Mouse (Mus musculus): ENCODE measurements around the gene Gm19345.

Gm19345 gene

DNA sequence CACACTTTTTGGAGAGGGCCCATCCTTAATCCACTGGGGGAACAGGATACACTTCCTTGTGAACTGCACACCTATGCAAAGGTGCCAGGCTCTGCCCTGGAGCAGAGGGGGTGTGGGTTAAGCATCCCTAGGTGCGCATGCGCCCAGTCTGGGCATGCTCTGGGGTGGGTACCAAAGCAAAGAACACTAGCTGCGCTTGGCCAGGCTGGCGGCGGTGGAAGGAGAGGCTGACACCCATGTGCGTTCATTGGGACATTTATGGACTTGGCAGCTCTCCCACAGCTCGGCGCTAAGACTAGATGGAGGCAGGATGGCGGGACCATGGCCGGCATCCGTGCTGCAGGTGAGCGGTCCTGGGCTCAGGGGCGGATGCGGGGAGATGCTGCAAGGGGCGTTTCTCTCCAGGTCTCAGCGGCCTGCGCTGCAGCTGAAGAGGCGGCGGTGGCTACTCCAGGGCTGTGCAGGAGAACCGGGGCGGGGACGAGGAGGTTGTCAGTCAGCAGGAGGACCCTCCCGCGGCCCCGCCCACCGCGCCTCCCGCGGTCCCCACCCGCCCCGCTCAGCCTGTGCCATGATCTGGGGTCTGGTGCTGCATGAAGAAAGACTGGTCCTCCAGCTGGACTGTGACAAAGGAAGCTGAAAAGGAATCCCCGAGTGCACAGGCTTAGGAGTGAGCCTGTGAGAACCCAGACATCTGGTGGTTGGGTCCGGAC is at the start of gene Gm19345:
Gene Gm19345, plus strand, starts transcription at position 146 of the 713 bp plus-strand sequence.
- CTCF ChIA-PET, result interaction anchor here (0.6 to 1.0 kb wide), 2 partner anchors 48 to 51 kb away, joined by 6 read pairs; no protein-coding TSS in a partner anchor

DNA sequence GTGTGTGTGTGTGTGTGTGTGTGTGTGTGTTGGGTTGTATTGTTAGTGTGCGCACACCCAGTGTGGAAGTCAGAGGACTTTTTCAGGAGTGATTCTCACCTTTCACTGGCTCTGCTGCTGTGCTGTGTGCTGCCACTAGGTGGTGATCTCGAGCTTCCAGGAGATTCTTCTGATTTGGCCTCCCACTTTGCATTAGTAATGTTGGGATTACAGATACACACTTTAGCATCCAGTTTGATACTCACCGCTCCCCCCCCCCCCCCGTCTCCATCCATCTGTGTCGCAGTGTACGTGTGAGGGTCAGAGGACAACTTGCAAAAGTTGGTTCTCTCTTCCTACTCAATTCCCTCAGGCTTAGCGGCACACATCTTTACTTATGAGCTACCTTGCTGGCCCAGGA is 48.8 kb upstream of the Gm19345 start:
- CTCF ChIA-PET, result interaction anchor here (0.6 to 4.2 kb wide), 10 partner anchors 11 to 85 kb away, joined by 3 to 41 read pairs (median 7); no protein-coding TSS in a partner anchor

DNA sequence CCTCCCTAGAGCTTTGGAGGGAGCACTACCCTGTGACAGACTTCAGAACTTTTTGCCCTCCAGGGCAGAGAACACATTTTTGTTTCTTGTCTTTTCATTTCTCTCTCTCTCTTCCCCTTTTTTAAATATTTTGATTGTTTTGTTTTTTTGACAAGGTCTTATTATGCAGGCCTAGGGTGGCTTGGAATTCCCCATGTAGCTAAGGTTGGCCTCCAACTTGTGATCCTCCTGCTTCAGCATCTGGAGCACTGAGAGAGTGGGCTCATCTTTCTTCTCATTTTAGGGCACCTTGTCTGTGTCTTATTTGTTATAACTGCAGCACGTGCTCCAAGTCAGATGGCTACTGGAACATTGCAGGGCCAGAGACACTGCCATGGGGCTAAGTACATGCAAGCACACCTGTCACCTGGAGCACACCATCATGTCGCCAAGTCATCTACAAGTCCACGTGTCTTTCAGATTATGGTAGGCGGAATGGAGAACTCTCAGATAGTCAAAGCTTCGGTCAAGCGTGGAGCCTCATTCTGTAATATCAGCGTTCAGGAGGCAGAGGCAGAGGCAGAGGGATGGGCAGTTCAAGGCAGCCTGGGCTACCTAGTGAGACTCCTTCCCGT is 45.3 kb upstream of the Gm19345 start:
- CTCF ChIA-PET, result interaction anchor here (0.5 to 1.2 kb wide), 4 partner anchors 11 to 106 kb away, joined by 3 to 7 read pairs (median 3); no protein-coding TSS in a partner anchor

DNA sequence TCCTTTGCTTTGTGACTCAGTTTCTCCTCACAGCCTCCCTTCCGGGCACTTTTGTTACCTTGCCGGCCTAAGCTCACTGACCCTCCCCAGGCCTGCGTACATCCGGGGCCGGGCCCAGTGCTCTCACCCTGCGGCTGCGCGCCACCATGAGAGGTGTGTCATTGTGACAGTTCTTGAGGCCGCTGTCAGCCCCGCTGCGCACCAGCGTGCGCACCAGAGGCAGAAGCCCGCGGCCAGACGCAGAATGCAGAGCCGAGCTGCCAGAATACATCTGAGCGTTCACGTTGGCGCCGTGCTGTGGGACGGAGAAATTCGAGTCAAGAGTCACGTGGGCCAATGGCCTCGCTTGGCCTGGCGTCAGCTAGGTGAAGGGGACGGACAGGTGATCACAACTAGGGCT is 42.4 kb upstream of the Gm19345 start:
- CTCF ChIA-PET, result no interaction called here

DNA sequence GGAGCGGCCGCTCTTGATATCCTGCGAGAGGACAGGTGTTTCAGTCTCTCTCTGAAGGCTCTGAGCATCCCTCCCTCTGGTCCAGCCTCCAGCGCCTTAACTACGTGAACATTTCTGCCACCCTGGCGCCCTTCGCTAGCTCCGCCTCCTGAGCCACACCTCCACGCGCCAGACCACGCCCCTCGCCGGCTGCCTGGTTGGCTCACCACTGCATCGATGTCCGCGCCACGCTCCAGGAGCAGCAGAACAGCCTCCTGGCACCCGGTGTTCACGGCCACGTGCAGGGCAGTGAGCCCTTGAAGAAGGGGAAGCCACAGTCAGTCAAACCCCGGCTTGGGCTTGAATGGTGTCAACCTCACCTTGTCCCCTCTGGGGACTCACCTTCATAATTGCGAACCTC is 40.7 kb upstream of the Gm19345 start:
- CTCF ChIA-PET, result interaction anchor here (1.4 kb wide), 1 partner anchor 9 kb away, joined by 4 read pairs; no protein-coding TSS in a partner anchor

DNA sequence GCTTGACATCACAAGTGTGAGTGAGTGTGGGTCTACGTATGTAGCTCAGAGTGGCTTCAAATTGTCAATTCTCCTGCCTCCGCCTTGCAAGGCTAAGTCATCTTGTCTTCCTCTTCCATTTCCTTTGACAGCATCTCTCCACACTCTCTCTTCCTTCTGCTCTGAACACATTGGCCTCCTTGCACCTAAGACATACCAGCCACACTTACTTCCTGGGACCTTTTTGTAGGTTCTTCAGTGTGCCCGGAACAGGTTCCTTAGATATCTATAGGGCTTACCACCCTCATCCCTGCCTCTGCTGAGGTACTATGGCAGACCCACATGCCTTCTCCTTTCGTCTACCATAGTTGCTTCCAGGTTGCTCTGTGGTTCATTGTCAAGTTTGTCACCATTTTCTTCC is 38.6 kb upstream of the Gm19345 start:
- CTCF ChIA-PET, result interaction anchor here (0.5 to 2.6 kb wide), 2 partner anchors 9 to 414 kb away, joined by 3 to 6 read pairs; no protein-coding TSS in a partner anchor

DNA sequence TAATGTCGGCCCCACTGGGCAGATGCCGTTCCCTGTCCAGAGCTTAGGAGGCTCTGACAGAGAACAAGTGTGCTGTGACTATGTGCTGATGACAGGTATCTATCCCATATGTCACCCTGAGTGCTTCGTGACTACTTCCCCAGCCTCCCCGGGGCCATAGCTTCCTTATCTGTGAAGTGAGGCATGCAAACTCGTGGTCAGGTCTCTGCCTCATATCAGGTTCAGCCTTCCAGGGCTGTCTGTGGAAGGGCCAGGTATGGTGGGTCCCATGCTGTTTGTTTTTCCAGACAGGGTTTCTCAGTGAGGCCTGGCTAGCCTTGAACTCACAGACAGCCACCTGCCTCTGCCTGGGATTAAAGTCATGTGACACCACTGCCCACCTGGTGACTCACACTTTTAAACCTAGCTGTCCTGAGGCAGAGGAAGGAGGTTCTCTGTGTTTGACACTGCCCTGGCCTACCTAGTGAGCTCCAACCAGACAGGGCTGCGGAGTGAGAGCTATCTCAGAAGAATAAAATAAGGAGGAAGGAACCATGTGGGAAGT is 38.2 kb upstream of the Gm19345 start:
- CTCF ChIA-PET, result interaction anchor here (2.6 kb wide), 1 partner anchor 10 kb away, joined by 6 read pairs; no protein-coding TSS in a partner anchor

DNA sequence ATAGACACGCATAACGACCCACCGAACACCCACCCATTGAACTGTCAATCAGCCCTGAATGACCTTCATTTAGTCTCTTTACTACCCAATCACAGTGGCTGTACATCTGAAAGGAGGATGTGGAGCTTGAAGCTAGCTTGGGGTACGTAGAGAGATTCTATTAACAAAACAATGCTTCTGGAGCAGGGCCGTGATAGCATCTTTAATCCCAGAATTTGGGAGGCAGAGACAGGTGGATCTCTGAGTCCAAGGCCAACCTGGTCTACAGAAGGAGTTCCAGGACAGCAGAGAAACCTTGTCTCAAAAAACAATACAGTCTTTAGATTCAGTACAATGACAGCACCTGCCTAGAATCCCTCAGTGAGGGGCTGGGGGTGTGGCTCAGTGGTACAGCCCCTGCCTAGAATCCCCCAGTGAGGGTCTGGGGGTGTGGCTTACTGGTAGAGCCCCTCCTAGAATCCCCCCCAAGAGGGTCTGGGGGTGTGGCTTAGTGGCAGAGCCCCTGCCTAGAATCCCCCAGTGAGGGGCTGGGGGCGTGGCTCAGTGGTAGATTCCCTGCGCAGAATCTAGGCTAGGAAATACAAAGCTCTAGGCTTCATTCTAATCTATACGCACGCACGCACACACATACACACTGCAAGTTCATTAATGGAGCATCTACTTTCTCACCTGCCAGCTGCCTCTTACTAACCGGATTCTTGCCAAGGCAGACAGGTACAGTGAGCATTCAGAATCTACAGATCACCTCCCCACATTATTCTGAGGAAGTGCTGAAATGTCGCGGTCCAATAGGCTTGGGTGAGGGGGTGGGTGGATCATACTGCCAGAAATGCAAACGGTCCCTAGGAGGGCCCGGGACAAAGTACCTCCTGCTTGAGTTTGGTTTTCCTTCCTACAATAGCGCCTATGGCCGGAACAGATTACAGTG is 36.2 kb upstream of the Gm19345 start:
- CTCF ChIA-PET, result interaction anchor here (2.6 kb wide), 1 partner anchor 12 kb away, joined by 6 read pairs; no protein-coding TSS in a partner anchor

DNA sequence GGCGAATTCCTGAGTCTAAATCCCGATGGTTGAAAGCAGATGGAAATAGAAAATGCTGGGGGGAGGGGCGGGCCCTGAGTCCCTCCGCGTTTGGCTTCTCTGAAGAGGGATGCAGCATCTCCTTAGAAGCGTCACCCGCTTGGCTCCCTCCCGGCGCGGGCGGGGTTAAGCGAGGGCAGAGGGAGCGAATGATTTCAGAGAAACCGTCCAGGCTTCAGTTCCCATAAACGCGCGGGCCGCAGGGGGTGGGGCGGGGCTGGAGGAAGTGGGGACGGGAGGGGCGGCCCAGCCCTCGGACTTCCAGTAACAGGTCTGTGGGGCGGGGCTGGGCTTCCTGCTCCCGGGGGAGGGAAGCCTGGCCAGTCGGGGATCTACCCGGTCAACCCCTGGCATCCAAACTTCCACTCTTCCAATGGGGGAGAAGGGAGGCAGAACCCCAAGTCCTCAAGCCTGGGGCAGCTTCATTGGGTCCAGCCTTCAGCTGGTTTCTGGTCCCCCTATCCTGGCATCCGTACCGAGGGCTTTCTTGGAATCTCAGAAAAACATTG is 35.5 kb upstream of the Gm19345 start:
- CTCF ChIA-PET, result no interaction called here

DNA sequence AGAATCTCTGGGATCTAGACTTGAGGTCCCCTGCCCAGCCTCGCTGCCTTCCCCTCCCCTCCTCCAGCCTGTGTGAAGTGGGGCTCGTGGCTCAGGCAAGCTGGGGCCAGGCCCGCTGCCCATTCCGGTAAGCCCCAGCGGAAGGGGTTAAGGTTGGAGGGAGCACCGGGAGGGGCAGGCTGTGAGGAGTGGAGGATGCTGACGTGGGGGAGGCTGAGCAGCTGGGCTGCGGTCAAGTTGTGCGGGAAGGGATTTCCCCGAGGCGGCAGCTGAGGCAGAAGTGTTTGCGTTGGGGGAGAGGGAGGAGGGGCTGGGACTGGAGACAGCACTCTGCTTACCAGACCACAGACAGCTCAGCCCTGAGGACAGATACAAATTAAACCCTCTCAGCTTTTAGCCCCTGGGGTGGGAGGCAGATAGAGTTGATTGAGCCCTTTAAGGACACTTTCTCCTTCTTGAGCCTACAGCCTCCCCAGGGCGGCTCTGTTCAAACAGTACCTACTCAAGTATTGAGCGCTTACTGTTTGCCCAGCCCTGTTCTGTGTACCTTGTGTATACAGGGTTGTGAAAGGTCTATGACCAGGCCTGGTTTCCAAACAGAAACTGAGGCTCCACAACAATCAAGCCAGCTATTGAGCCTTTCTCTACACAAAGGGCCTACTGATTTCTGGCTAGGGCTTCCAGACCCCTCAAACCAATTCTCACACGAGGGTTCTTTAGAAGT is 34.3 kb upstream of the Gm19345 start:
- CTCF ChIA-PET, result interaction anchor here (0.7 to 1.4 kb wide), 3 partner anchors 10 to 21 kb away, joined by 3 to 5 read pairs (median 4); partner anchors contain the start of gene Cblc

DNA sequence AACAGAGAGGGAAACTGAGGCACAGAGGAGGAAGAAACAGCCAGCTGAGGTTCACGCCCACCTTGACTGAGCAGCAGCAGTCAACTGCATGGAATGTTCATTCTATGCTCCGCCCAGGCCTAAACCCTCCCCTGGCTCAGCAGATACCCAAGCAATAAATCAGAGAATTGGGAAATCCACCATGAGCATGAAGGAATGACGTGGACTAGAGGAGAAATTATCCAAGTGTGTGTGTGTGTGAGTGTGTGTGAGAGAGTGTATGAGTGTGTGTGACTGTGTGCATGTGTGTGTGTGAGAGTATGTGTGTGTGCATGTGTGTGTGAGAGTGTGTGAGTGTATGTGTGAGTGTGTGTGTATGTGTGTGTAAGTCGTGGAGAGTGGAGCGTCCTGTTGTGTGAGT is 33.4 kb upstream of the Gm19345 start:
- CTCF ChIA-PET, result interaction anchor here (0.5 to 1.4 kb wide), 4 partner anchors 15 to 361 kb away, joined by 3 to 5 read pairs (median 4); partner anchors contain the start of gene Cblc

DNA sequence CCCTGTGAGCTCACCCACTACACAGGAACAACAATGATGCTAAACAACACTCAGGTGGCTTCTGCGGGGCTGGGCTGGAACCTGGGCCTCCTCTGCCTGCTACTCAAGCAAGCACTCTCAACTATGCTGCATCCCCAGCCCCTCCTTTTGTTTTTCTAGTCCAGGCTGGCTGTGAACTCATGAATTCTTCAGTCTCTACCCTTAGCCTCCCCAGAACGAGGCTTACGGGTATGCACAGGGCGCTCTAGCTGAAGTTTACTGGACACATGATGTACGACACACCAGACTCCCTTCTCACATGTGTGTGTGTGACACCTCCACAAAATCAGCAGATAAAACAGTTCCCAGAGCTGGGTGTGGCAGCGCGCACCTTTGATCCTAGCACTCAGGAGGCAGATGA is 32.9 kb upstream of the Gm19345 start:
- CTCF ChIA-PET, result interaction anchor here (1.1 to 1.9 kb wide), 3 partner anchors 16 to 31 kb away, joined by 4 to 5 read pairs (median 4); no protein-coding TSS in a partner anchor

DNA sequence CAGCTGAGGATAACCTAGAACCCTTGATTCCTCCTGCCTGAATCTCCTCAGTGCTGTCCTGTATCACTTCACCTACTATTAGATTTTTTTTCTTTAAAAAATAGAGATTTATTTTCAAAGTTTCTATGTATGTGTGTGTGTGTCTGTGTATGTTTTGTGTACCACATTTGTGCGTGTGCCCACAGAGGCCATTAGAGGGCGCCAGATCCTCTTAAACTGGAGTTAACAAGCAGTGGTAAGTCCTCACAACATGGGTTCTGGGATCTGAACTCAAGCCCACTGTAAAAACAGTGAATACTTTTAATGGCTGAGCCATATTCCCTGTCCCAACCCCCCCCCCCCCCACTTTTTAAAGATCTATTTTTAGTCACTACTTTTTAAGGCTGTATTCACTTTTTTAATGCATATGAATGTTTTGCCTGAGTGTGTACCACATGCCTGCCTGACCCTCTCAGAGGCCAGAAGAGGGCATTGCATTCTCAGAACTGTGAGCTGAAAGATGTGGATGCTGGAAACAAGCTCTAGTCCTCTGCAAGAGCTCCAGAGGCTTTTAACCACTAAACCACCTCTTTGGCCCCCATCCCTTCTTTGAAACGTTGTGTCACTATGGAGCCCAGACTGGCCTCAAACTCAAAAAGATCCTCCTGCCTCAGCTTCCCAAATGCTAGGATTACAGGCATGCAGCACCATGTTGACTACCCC is 31.3 kb upstream of the Gm19345 start:
- CTCF ChIA-PET, result interaction anchor here (0.7 to 1.9 kb wide), 2 partner anchors 28 to 29 kb away, joined by 3 to 4 read pairs; no protein-coding TSS in a partner anchor

DNA sequence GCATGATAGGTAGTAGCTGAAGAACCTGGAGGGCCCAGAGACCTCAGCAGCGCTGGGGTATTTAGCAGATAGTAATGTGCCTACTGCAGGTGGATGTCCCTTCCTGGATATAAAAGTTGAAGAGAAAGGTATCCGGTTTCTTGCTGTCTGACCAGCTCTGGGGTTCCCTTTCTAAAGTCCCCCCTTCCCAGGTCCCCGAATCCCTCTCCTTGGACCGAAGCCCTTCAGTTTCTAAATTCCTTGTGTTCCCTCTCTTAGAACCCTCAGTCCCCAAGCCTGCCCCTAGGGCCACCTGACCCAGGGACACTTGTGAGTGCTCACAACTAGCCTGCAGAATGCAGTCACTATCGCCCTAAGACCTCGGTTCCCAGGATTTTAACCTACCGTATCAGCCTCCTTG is 30.2 kb upstream of the Gm19345 start:
- CTCF ChIA-PET, result interaction anchor here (0.6 to 1.0 kb wide), 3 partner anchors 16 to 74 kb away, joined by 3 to 10 read pairs (median 3); no protein-coding TSS in a partner anchor

DNA sequence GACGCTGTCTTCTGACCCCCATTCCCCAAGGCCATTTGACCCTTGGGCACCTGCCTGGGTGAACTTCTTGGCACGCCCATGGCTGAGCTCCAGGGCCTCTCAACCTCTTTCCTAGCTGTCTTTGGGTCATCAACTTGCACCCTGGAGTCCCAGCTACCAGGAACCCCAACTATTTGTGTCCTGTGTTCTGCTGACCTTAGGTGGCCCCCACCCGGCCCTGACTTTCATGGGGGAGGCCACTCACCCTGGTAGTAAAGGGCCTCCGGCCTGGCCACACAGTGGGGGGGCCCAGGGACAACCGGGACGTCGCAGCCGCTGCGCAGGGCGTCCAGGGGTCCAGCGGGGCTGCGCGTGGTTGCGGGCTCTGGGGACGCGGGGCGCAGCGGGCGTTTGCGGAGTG is 29.6 kb upstream of the Gm19345 start:
- CTCF ChIA-PET, result interaction anchor here (0.6 to 1.0 kb wide), 3 partner anchors 8 to 29 kb away, joined by 3 to 7 read pairs (median 3); no protein-coding TSS in a partner anchor

DNA sequence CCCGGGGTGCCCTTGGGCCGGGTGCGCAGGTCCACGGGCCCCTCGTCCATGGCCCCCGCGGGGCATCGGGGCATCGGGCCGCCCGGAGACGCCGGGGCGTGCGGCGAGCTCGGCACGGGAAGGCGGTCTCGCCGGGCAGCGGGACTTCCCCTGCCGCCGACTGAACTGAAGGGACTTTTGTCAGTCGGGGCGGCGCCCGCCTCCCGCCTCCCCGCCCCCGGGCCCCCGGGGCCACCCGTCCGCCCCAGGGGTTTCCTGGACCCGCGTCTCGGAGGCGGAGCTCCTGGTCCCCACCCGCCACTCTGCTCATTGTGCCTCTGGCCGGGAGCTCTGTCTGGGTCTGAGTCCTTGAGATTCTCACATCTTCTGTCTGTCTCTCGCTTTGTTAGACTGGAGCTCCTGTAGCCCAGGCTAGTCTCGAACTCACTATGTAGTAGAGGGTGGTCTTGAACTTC is 29.2 kb upstream of the Gm19345 start, which contains the start of gene Bcl3:
Gene Bcl3, minus strand, starts transcription at position 167 of the 455 bp plus-strand sequence.
- CTCF ChIA-PET, result interaction anchor here (0.9 to 1.0 kb wide), 2 partner anchors 8 to 17 kb away, joined by 3 to 7 read pairs; no protein-coding TSS in a partner anchor

DNA sequence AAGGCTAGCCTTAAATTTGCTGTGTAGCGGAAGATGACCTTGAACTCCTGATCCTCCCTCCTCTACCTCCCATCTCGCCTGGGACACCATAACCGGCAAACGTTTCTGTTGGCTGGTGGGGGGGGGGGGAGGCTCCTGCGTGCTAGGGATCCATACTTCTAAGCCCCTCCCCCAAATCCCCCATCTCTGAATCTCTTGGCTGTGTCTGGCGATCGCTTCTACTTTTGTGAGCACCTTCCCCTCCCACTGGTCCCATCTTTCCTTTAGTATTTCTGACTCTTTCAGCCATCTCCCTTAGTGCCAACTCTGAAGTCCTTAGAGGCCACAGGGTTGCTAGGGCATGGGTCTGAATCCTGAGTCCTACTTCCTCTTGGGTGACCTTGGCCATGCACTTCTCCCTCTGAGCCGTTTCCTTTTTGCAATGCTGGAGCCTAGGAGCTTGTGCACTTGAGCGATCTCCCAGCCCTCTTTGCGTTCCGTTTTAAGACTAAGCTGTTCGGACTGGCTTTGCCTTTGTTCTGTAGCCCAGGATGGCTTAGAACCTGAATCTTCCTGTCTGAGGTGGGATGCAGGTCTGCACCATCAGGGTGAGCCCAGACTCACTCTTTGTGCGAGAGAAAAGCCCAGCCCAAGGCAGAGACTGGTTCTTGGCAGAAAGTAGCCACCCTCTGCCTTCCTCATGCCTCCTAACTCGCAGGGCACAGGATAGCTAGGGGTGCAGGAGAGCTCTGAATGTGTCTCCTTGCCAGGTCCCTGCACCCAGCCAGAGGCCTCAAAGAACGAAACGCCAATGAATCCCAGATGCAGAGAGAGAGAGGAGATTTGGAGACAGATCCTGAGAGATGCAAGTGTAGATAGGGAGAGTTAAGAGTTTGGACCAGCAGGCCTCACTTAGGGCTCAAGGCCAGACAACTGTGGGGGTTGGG is 28.3 kb upstream of the Gm19345 start:
- CTCF ChIA-PET, result interaction anchor here (0.9 kb wide), 1 partner anchor 9 kb away, joined by 7 read pairs; no protein-coding TSS in a partner anchor

All from spleen, embryonic (tissue).